Mouse (Mus musculus): ENCODE results near the gene Sertad4.

Sertad4 gene

DNA sequence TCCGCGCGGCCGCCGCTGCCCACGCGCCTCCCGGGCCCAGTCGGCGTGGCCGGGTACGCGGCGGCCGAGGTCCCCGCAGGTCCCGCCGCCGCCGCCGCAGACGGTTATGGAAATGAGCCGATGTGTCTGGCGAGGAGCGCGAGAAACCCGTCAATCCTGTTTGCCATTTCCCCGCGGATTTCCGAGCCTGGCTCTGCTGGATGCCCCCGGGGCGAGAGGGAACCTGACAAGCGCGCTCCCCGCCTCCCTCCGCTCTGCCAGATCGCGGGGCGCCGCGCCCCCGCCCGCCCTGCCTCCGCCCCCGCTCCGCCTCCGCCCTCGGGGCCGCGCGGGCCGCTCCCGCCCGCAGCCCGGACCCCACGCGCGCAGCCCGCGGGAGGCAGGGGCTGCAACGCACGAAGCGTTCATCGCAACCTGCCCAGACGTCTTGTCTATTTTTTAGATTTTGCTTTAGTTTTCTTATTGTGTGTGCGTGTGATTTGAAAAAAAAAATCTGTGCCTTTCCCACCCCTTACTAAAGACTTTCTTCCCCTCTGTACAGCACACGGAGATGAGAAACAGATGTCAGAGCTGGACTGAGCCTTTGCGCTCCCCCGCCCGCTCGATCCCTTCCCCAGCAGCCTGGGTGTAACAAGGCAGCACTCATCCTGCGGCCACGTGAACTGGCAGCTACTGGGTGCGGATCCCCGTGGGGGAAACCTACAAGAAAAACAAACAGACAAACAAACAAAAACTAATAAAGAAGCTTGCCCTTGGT lies at the start of gene Sertad4:
TSS of gene Sertad4 (minus strand) at position 283 of the 757 bp plus-strand sequence.
- peak in 1 of 2 experiments; percentile 16 for DNase-seq

DNA sequence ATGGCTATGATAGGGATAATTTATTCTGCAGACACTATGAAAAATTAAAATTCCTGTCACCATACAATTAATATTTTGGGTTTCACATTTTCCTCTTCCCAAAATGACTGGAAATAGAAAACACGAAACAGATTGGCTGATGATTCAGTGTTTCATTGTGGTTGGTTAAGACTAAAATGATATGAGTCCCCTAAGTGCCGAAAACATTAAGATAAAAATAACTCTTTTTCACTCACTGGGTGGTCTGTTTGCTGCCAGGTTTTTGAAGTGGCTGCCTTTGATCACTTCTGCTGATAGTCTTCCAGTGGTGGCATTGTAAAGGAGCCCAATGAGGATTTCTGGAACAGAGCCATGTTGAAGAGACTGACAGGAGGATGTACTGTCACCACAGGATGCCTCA lies 46.0 kb upstream of the Sertad4 start:
- no peak for DNase-seq

DNA sequence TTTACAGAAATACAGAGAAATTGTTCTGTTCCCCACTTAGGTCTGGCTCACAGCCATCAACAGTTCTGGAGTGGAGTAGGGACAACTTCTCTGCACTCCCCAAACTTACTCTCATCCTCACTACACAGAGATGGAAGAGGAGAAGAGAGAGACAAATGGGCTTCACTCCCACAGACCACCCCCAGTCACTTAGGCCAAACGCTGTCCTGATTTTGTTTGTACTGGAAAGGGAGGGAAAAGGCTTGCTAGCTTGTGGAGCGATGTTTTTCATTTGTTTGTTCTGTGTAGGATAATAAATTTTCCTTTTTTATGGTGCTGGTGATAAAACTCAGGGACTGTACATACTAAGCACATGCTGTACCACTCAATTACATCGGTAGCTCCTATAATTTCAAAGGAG lies 45.4 kb upstream of the Sertad4 start:
- no peak for DNase-seq

DNA sequence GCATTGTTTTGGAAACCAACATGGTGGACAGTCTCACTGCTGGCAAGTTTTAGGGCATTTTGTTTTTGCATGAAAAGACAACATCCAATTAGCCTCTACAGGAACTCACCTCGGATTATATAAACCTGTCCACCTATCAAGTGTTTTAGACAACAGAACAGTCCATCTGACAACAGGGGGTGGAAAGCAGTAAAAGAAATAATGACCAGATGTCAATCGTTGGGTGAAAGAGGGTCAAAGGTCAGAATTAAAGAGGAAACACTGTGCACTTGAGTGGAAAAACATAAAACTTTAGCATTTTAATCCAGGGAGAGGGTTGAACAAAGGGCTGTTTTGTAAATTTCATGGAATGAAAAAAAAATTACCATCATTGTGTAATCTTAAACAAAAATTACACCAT lies 43.2 kb upstream of the Sertad4 start:
- no peak for DNase-seq

DNA sequence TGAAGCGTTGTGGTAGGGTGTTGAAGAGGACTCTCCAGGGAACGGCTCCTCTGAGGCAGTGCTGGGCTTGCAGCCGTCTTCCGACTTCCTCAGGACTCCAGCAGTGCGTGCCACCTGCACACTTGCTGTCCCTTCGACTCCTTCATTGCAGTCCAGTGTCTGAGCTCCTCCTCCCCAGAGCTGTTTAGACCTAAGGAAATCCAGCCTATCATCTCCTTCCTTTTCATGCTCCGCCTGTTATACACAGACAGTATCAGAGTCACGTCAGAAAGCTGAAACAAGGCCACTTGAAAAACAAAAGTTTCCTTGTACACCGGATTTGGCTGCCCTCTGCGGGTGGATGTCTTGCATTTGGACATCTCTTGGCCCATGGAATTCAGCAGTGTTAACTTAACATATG lies 41.7 kb upstream of the Sertad4 start:
- no peak for DNase-seq

DNA sequence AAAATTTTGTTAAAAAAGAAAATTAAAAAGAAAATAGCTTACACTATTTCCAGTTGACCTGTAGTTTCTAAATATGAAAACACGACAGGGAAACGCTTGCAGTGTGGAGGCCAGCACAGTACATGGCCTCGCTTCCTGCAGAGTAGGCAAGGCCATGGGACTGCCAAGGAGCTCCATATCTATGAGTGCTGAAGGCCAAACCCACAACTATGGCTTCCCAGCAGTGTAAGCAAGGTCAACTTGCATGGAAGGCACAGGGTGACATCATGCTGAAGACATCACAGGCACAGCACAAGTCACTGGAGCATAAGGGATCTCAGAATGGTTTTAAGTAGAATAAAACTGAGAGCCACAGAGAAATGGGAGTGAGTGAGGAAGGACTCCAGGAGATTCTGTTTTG lies 40.5 kb upstream of the Sertad4 start:
- DNase-seq: no peak

DNA sequence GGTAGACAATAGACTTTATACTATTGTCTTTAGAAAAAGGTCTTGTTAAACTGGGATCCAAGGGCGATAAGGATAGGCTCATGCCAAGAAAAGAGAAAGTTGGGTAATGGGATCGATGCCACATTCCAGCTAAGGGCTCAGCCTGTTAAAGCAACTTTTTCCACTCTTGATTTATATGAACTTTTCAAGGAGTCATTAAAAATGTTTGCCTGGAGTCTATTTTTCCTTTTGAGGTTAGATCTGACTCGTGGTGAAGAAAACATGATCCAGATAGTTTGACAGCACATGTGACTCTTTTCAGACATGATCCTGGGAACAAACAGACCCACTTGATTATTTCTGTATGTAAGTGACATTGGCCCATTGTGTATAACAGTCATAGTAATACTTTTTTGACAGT lies 35.2 kb upstream of the Sertad4 start:
- no peak for DNase-seq

DNA sequence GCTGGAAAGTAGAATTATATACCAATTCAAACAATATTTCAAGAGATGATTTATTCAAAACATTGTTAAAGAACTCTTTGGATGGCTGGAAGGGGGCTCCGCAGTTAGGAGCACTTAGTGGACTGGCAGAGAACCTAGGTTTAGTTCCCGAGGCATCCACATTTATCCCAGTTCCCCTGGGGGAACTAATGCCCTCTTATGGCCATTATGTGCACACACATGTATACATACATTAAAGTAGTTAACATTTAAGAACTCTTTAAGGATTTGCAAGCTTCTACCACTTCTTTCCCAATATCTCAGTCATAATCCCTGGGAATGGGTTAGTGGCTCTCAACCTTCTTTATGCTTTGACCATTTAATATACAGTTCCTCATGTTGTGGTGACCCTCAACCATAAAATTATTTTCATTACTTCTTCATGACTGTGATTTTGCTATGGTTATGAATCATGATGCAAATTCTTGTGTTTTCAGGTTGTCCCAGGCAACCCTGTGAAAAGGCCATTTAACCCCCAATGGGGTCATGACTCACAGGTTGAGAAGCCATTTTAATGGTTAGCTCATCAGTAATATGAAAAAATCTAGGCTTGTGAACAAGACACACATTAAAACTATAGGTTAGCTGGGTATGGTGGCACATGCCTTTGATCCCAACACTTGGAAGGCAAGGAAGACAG lies 27.2 kb upstream of the Sertad4 start:
- DNase-seq: no peak

DNA sequence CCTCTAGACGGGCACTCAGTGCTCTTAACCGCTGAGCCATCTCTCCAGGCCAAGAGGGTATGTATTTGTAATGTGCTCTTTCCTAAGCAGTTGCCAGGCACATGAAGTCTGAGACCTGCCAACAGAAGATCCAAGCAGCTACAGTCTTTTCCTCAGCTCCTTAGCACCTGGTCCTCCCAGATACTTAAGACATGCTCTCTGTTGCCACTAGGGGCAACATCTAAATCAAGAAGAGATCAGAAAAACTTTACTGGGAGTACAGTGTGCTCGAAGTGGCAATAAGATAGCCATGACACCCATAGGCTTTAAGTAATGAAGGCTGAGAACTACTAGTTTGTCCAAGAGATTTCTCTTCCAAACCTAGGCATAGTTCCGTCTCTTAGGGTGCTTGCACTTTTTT lies 24.6 kb upstream of the Sertad4 start:
- DNase-seq: no peak

DNA sequence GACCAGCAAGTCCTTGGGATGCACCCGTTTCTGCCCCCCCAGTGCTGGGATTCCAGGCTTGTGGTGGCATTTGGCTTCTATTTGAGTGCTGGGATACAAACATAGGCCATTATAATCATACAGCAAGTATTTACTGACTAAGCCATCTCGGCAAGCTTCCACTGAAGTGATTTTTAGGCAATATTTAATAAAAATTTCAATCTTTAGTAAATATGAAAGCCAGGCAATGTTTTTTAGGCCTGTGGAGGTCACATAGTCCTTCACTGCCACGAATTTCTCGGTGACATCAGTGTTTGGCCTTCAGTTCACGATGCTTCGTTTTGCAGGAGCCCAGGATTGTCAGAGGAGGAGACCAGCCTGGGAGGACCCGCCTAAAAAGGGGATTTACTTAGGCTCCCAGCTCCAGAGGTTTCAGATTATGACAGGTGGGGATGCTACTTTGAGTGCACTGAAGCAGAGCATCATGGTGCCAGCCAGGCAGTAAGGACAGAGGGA lies 23.6 kb upstream of the Sertad4 start:
- DNase-seq: no peak

DNA sequence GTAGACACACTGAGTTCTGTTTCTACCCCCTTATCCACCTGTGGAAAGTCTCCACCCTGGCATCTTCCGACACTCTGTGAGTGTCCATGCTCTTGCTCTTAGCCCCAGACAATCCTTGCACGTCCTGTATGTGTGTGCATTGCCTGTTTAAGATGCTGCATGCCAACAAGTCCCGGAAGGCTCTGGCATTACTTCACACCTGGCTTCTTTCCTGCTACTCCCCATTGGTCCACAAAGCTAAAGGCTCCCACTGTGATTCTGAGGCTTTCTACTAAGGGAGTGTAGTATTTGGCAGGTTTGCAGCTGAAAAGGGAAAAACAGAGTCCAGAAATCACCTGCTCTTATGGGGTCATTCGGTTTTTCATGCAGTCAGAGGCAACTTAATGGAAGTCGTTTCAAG lies 17.3 kb upstream of the Sertad4 start:
- DNase-seq: no peak

DNA sequence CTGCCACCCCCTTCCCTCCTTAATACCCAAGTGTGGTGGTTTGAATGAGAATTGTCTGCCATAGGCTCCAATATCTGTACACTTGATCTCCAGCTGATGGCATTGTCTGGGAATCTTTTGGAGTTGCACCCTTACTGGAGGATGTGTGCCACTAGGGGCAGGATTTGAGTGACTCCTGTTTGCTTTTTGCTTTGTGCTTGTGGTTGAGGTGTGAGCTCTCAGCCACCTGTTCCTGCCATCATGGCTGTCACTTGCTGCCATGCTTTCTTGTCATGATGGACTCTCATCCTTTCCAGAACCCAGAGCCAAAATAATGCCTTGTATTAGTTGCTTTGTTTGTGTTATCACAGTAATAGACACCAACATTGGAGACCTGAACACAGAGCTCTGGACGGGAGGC lies 14.2 kb upstream of the Sertad4 start:
- no peak for DNase-seq

DNA sequence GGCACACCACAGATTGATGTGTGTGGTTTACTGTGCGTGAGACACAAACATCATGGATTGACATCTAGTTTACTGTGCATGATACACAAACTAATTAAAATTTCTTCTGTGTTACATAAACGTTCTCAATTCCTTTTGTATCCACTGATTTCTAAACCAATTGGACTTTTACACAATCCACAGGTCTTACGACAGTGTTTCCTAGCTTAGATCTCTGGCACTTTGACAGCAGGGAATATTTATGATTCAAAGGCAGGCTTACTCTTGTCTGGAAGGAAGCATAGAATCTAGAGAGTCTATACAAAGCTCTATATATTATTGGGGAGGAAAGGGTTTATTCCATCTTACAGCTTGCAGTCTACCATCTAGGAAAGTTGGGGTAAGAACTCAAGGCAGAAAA lies 8.9 kb upstream of the Sertad4 start:
- no peak for DNase-seq

DNA sequence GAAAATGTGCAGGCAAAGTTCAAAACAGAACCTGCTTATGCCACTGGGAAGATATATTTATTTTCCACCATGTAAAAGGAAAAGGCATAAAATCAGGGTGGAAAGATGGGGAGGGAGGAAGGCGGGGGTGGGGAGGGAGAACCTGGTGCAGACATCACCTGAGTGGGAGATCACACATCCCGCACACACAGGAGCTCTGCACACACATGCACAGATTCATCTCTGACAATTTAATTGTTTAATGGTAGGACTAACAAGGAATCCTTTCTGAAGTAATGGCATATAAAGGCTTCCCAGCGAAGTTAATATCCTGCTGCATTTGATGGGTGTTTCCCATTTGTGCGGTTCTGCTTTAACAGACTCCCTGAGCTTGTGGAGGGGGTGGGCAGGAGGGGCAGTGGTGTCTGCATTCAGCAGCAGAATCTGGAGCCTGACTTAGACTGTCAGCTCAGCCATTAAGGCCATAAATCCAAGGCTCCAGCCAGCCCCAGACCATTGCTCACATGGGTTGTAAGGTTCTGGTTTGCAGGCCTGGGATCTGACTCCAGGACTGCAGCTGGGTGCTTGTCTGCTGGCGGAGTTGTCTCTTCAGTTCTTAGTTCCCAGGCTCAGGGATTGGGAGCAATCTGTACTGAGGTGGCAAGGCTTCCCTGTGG lies 5.9 kb upstream of the Sertad4 start:
- no peak for DNase-seq

DNA sequence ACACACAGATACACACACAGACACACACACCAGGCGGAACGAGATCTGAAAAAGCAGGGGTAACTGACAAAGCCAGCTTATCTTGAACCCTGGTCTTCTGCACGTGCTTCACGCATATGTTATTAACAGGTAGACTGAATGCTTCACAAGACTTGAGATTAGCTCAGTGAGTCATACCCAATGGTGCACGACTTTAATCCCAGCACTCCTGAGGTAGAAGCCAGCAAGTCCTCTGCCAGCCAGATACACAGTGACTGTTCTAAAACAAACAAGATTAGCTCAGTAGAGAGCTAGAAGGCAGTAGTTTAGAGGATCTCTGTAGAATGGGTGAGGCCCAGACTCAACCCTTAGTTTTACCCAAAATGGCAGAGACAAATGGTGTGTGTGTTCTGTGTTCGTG lies 4.7 kb upstream of the Sertad4 start:
- no peak for DNase-seq

DNA sequence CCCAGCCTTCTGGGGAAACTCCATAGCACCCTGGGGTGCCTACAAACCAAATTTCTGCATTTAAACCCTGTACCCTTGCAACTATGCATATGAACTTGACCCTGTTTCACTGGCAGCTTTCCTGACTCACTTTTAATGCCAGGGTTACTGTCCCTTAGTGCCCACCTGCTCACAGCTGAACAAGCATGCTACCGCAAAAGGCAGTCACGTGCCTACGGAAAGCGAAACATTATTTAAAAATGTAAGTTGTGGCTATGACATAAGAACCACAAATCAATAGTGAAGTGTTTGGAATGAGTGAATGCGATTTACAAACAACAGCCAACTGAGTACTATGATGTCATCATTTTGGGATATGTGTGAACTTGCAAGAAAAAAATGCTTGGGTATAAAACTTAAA lies 2.0 kb upstream of the Sertad4 start:
- no peak for DNase-seq

DNA sequence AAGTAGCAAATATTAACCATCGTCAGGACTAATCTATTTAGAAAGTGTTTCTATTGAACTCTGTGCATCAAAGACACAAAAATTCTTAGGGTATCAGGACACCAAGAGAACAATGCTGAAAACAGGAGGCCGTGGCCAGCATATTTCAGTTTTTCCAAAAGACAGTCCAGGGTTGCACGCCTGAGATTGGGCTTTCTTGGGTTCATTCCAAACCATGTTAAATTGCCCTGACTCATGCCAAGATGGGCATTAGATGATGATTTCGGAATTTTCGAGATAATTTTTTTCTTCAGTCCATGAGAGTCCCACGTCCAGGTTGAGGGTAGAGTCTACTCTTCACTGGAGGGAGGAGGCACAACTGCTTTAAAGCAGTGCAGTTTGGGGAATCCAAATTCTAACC lies 1.4 kb upstream of the Sertad4 start:
- no peak for DNase-seq

DNA sequence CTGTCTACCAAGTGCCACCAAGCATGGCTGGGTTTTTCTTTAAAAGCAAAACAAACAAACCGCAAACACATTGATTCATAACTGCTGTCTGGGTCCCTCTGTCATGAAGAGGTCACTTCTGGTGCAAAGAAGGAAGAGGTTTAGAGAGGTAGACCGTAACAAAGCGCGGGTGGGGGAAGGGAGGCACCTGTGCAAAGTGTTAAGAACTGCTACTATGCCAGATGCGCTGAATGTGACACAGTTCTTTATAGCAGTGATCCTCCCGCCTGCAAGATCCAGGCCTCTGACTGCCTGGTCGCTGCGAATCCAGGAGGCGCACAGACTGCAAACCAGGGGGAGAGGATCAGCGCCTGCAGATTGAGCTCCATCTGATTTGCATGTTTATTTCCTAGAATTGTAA lies 855 bp upstream of the Sertad4 start:
- DNase-seq: peak in 1 of 2 experiments; percentile 17

DNA sequence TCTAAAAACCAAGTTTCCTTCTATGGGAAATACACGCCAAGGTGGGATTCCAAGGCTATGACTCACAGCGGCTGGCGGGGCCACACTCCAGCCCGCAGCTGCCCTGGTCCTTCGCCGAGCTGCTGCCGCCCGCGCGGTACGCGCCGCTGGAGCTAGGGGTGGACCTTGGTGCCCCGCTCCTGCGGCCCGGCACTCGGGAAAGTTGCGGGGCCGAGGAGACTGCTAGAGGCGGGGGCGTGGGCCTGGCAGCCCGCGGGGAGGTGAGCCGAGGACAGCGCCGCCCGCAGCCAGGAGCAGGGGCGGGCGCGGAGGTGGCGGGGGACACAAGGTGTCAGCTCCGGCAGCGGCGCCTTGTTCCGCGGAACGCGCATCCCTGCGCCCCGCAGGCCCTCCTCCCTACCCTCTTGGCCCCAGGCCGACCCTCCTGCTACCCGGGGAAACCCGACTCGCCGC lies 711 bp downstream of the Sertad4 start:
- no peak for DNase-seq

DNA sequence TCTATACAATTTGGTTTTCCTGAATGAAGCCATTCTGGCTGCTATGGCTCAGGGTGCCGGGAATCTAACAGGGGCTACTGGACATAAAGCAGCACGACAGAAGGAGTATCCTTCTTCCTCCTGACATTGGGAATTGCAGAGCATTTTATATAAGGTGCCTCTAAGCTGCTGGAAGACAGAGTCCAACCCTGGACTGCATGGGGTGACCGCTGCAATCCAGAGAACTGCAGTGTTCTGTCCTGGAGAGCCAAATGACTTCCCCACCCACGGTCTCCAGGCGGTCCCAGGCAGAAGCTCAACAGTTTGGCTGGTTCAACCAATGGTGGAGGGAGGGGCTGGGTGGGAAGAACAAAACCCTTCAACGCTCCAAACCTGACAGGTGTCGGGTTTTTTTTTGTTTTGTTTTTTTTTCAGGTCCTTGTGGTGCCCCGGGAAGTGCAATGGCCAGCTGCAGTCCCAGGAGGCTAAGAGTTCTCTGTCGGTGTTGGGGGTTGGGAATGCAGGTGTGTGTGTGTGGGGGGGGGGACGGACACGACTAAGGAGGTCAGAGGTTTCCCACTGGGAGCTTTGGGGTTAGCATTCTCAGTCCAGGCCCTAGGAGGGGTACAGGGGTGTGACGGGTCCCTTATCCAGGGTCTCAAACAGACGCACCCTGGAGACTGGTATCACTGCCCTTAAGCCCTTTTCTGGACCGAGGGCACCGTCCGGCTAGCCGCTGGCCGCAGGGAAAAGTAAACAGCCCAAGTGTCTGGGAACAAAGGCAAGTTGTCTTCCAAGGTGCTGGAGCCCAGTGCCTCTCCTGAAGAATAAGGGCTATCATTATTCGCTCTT lies 1.4 kb downstream of the Sertad4 start:
- DNase-seq: no peak

DNA sequence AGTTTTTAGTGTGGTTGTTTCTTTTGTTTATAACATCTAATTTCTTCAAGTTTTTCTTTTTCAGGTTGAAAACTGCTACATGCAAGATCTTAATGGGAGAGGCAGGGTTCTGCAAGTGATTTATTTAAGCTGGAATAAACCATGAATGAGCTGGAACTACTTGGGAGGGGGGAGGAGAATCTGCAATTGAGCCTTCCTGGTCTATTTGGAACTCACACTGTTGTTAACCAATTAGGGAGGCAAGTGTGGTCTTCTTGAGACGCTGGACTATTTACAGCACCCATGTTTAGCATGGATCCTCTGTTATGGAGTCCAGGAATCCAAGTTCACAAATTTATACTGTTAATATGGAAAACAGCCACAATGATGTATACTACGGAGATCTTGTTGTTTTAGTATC lies 2.1 kb downstream of the Sertad4 start:
- no peak for DNase-seq

DNA sequence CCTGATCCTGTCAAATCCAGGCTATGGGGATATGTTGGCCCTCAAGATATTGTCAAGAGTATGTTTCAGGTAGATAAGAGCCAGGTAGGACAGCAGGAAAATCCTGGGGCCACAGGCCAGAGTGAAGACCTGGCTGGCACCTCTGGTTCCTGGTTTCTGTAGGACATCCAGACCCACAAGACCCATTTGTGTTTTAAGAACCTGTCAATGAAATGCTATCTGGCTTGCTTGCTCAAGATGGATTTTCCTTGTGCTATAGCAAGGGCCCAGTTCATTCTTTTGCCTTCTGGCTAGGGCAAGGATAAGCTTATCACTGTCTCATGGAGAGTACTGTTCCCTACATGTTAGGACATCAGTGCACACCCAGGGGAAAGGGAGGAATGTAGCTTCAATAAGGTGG lies 3.5 kb downstream of the Sertad4 start:
- no peak for DNase-seq

DNA sequence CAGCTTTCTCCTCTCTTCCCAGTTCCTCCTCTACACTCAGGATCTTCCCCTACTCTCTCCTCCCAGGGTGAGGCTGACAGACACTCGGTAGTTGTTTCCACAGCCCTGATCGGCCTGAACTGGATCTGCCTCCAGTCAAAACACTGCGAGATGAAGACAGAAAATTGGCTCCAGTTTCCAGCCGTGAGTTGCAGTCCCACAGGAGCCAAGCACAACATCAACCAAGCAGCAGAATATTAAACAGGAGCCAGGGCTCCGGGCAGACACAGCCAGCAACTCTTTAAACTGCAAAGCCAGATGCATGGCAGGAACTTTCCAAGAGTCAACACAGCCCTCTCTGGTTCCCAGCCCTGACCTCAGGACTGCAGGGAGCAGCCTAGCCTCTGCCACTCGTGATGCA lies 3.9 kb downstream of the Sertad4 start:
- DNase-seq: no peak

Data from spleen, adult 18-20 months (tissue).